Mouse (Mus musculus) 3T3-L1 (cell line): ENCODE measurements around the gene Polr2f.

Experiments
- DNase-seq: peaks from one replicate; pipeline ENCODE4 v3.0.0-alpha.2; 2015; ENCODE audit warnings: low read depth, low spot score

Polr2f gene

GRCm38 (mm10) chr15:79155572-79155971 lies 14.8 kb downstream of the Polr2f start:
- no peak for DNase-seq

GRCm38 (mm10) chr15:79162301-79162700 lies 21.5 kb downstream of the Polr2f start:
- DNase-seq = peak; percentile 13

GRCm38 (mm10) chr15:79162822-79163221 lies 22.0 kb downstream of the Polr2f start:
- DNase-seq = no peak

GRCm38 (mm10) chr15:79164251-79164650 lies 23.4 kb downstream of the Polr2f start:
- DNase-seq = no peak

GRCm38 (mm10) chr15:79165140-79165539 lies 24.3 kb downstream of the Polr2f start, which contains the start of gene Sox10:
Gene Sox10 (minus strand): TSS chr15:79165240.
- no peak for DNase-seq

GRCm38 (mm10) chr15:79166712-79167111 lies 25.9 kb downstream of the Polr2f start:
- DNase-seq = no peak

- DNase-seq = no peak
Measured at GRCm38 (mm10) chr15:79176905-79177304, 36.1 kb downstream of the Polr2f start.

GRCm38 (mm10) chr15:79185213-79185612 lies 44.4 kb downstream of the Polr2f start:
- no peak for DNase-seq

- no peak for DNase-seq
Measured at GRCm38 (mm10) chr15:79187819-79188218, 47.0 kb downstream of the Polr2f start.

- no peak for DNase-seq
Measured at GRCm38 (mm10) chr15:79191426-79191825, 50.6 kb downstream of the Polr2f start.

- DNase-seq = no peak
Measured at GRCm38 (mm10) chr15:79192450-79192849, 51.6 kb downstream of the Polr2f start.

GRCm38 (mm10) chr15:79192885-79193845 lies 52.4 kb downstream of the Polr2f start:
- no peak for DNase-seq

- DNase-seq = no peak
Measured at GRCm38 (mm10) chr15:79194048-79194447, 53.2 kb downstream of the Polr2f start.

- DNase-seq = no peak
Measured at GRCm38 (mm10) chr15:79194946-79195345, 54.1 kb downstream of the Polr2f start.

- no peak for DNase-seq
Measured at GRCm38 (mm10) chr15:79195492-79195891, 54.7 kb downstream of the Polr2f start.

- DNase-seq = no peak
Measured at GRCm38 (mm10) chr15:79199390-79199976, 58.7 kb downstream of the Polr2f start.
